Mouse (Mus musculus): ENCODE measurements around the gene Thbs4. TPM values are rescaled to one million over a fixed set of nuclear protein-coding genes. Genes with fewer than 3 reads are reported as not detected.

The Thbs4 gene
- polyA plus RNA-seq, 2 experiments: 38.3 to 59.9 TPM

DNA sequence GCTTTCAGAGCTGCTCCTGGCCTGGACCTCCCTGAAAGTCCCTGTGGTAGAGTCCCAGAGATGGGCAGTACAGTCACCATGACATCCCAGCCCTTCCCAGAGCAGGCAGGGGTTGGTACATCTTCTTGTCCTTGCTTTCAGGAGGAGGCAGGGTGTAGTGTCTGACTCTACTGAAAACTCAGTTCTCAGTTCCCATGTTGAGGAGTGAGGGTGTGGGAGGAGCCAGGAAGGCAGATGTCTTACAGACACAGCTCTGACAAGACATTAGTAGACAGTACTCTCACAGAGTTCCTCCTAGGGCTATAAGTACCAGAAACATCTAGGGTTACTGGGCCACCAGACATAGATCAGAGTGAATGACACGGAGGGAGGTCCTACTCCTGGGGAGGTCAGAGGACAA lies 32.3 kb downstream of the Thbs4 start:
- Histone ChIP-seq H3K4me2 (replicated peaks; ENCODE audit: low read depth, low read length, severe bottlenecking) (no peak overlapping the region), H3K4me3 (replicated peaks; ENCODE audit: low read length) (no peak overlapping the region), H3K27ac (replicated peaks; ENCODE audit: low read depth, low read length) (no peak overlapping the region), H3K36me3 (ENCODE audit: control insufficient read depth, insufficient read depth, low read length) (no peaks in the 10 kb centered on the region), H3K9ac (ENCODE audit: low read depth, low read length, severe bottlenecking) (no peak overlapping the region), H3K9me3 (ENCODE audit: control insufficient read depth, low read length) (no peaks in the 10 kb centered on the region), H3K4me1 (ENCODE audit: control insufficient read depth, insufficient read depth, low read length) (no peaks in the 10 kb centered on the region), H3K27me3 (ENCODE audit: control insufficient read depth, insufficient read depth, low read length) (no peaks in the 10 kb centered on the region)
- no peak for TF ChIP-seq POLR2A (IDR thresholded peaks at IDR 0.05; ENCODE audit: borderline replicate concordance, extremely low read depth, insufficient read depth, insufficient read length)
- DNase-seq (ENCODE audit: low spot score): no peak
- WGBS: 50% methylated on average over 1 of the region's 1 CpGs
- ATAC-seq (ENCODE audit: low FRiP score, low read depth): no peak

DNA sequence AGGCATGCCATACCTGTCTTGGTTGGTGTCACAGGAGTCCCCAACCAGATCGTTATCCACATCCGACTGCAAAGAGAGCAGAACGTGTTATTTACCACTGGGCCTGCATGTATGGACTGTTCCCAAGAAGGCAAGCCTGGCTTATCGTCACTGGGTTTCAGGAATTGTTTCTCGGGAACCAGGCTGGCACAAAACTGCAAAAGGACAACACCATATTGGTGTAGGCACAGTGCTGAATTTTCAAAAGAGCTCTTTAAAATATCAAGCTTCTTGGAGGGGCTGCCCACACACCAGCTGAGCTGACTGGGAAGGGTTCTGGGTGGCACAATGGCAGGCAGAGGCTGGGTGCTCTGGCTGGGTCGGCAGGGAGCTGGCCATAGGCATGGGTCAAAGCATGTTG lies 34.1 kb downstream of the Thbs4 start:
- Histone ChIP-seq H3K36me3 (ENCODE audit: control insufficient read depth, insufficient read depth, low read length) (no peaks in the 10 kb centered on the region), H3K4me2 (replicated peaks; ENCODE audit: low read depth, low read length, severe bottlenecking) (no peak overlapping the region), H3K4me3 (replicated peaks; ENCODE audit: low read length) (no peak overlapping the region), H3K4me1 (ENCODE audit: control insufficient read depth, insufficient read depth, low read length) (no peaks in the 10 kb centered on the region), H3K9ac (ENCODE audit: low read depth, low read length, severe bottlenecking) (no peak overlapping the region), H3K9me3 (ENCODE audit: control insufficient read depth, low read length) (no peaks in the 10 kb centered on the region), H3K27ac (replicated peaks; ENCODE audit: low read depth, low read length) (no peak overlapping the region), H3K27me3 (ENCODE audit: control insufficient read depth, insufficient read depth, low read length) (no peaks in the 10 kb centered on the region)
- ATAC-seq (ENCODE audit: low FRiP score, low read depth) (no peak), DNase-seq (ENCODE audit: low spot score) (no peak)
- TF ChIP-seq POLR2A (IDR thresholded peaks at IDR 0.05; ENCODE audit: borderline replicate concordance, extremely low read depth, insufficient read depth, insufficient read length): no peak
- 78% methylated on average over 6 of the region's 6 CpGs for WGBS

DNA sequence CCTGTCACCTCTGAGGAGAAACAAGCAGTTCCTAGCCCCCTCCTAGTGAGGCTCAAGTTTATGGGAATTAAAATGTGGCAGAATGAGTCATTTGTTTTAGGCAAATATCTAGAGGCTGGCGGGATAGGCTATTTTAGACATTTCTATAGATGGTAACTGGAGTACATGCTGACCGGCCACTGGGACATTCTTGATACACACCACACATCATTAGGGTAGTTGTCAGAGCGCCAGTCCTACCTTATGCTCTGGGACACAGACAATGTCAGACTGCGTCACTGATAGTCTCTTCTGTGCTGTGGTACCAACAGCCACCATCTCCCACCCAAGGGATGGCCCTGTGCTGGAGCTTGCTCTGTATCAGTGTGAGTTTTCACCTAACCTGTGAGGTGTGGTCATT lies 35.5 kb downstream of the Thbs4 start:
- ATAC-seq (ENCODE audit: low FRiP score, low read depth): no peak

GRCm38 (mm10) chr13:92757972-92758585 lies 36.5 kb downstream of the Thbs4 start:
- WGBS: 84% methylated on average over 12 of the region's 12 CpGs
- H3K4me1 ChIP-seq (ENCODE audit: control insufficient read depth, insufficient read depth, low read length): no peaks in the 10 kb centered on the region
- no peak for DNase-seq (ENCODE audit: low spot score)
- H3K4me3 ChIP-seq (replicated peaks; ENCODE audit: low read length): no peak overlapping the region
- H3K9me3 ChIP-seq (ENCODE audit: control insufficient read depth, low read length): no peaks in the 10 kb centered on the region
- H3K27me3 ChIP-seq (ENCODE audit: control insufficient read depth, insufficient read depth, low read length): no peaks in the 10 kb centered on the region
- no peak overlapping the region for H3K4me2 ChIP-seq (replicated peaks; ENCODE audit: low read depth, low read length, severe bottlenecking)
- H3K9ac ChIP-seq (ENCODE audit: low read depth, low read length, severe bottlenecking): no peak overlapping the region
- H3K27ac ChIP-seq (replicated peaks; ENCODE audit: low read depth, low read length): no peak overlapping the region
- TF ChIP-seq POLR2A (IDR thresholded peaks at IDR 0.05; ENCODE audit: borderline replicate concordance, extremely low read depth, insufficient read depth, insufficient read length): no peak
- H3K36me3 ChIP-seq (ENCODE audit: control insufficient read depth, insufficient read depth, low read length): no peaks in the 10 kb centered on the region
- no peak for ATAC-seq (ENCODE audit: low FRiP score, low read depth)

More for the DNA sequence above, 35.5 kb downstream of the Thbs4 start:
- Histone ChIP-seq H3K4me1 (ENCODE audit: control insufficient read depth, insufficient read depth, low read length) (no peaks in the 10 kb centered on the region), H3K4me2 (replicated peaks; ENCODE audit: low read depth, low read length, severe bottlenecking) (no peak overlapping the region), H3K36me3 (ENCODE audit: control insufficient read depth, insufficient read depth, low read length) (no peaks in the 10 kb centered on the region), H3K4me3 (replicated peaks; ENCODE audit: low read length) (no peak overlapping the region), H3K9ac (ENCODE audit: low read depth, low read length, severe bottlenecking) (no peak overlapping the region), H3K27me3 (ENCODE audit: control insufficient read depth, insufficient read depth, low read length) (no peaks in the 10 kb centered on the region), H3K27ac (replicated peaks; ENCODE audit: low read depth, low read length) (no peak overlapping the region), H3K9me3 (ENCODE audit: control insufficient read depth, low read length) (no peaks in the 10 kb centered on the region)
- DNase-seq (ENCODE audit: low spot score): no peak
- WGBS: 92% methylated on average over 4 of the region's 4 CpGs
- TF ChIP-seq POLR2A (IDR thresholded peaks at IDR 0.05; ENCODE audit: borderline replicate concordance, extremely low read depth, insufficient read depth, insufficient read length): no peak

DNA sequence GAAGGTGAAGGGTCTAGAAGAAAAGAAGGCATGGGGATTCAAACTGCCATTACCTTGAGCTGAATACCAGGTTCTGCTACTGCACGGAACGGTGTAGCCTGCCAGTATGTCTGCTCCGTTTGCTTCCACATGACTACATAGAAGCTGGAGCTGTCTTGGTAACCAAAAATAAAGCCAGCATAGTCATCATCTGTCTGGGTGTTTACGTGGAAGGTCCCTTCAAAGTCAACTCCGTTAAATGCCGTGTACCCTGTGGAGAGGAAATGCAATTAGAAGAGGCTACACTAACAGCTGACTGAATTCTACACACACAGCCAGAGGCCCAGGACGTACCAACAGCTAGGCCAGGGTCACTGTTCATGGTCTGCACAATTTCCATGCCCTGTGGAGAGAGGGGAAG lies 39.6 kb downstream of the Thbs4 start:
- ATAC-seq (ENCODE audit: low FRiP score, low read depth): no peak
- H3K36me3 ChIP-seq (ENCODE audit: control insufficient read depth, insufficient read depth, low read length): no peaks in the 10 kb centered on the region
- WGBS: 57% methylated on average over 7 of the region's 7 CpGs
- no peaks in the 10 kb centered on the region for H3K27me3 ChIP-seq (ENCODE audit: control insufficient read depth, insufficient read depth, low read length)
- no peak for DNase-seq (ENCODE audit: low spot score)
- H3K4me1 ChIP-seq (ENCODE audit: control insufficient read depth, insufficient read depth, low read length): no peaks in the 10 kb centered on the region; the same call in 1 of the 2 replicates
- H3K4me3 ChIP-seq (replicated peaks; ENCODE audit: low read length): no peak overlapping the region
- H3K9ac ChIP-seq (ENCODE audit: low read depth, low read length, severe bottlenecking): no peak overlapping the region
- no peak for TF ChIP-seq POLR2A (IDR thresholded peaks at IDR 0.05; ENCODE audit: borderline replicate concordance, extremely low read depth, insufficient read depth, insufficient read length)
- H3K4me2 ChIP-seq (replicated peaks; ENCODE audit: low read depth, low read length, severe bottlenecking): no peak overlapping the region
- no peak overlapping the region for H3K27ac ChIP-seq (replicated peaks; ENCODE audit: low read depth, low read length)
- no peaks in the 10 kb centered on the region for H3K9me3 ChIP-seq (ENCODE audit: control insufficient read depth, low read length)

Measured in limb, embryonic 14.5 days (tissue).